Mouse (Mus musculus) liver, embryonic 11.5 days (tissue): Measurements from ENCODE around the gene Aire. TPM values are rescaled to one million over a fixed set of nuclear protein-coding genes. Genes with fewer than 3 reads are reported as not detected.

Source experiments
- ATAC-seq: fragments of 200-750 bp; cut with Nextera tagmentation; replicated peaks from 2 replicates; pipeline ENCODE4 v1.8.0; 2017; ENCODE audit warnings: moderate number of reproducible peaks, mild to moderate bottlenecking, moderate TSS enrichment, moderate library complexity; ENCODE audit not compliant: low FRiP score
- DNase-seq: peaks from one replicate; pipeline ENCODE4 v3.0.0-alpha.2; 2017; ENCODE audit warnings: low spot score
- H3K27ac ChIP-seq: fragments of 300-500 bp; sonication (generic); 2 replicates; pipeline ENCODE4 v1.5.1; 2014; ENCODE audit warnings: mild to moderate bottlenecking, low read depth, low read length, control low read depth
- H3K27me3 ChIP-seq: fragments of 300-500 bp; sonication (generic); replicated peaks from 2 replicates; pipeline ENCODE4 v1.6.1; 2014; ENCODE audit warnings: low read length, mixed read lengths; ENCODE audit not compliant: control insufficient read depth, insufficient read depth
- H3K36me3 ChIP-seq: fragments of 300-500 bp; sonication (generic); 2 replicates; pipeline ENCODE4 v1.6.1; 2014; ENCODE audit warnings: mild to moderate bottlenecking, low read length, moderate library complexity, mixed read lengths; ENCODE audit not compliant: control insufficient read depth, insufficient read depth
- H3K4me1 ChIP-seq: fragments of 300-500 bp; sonication (generic); replicated peaks from 2 replicates; pipeline ENCODE4 v1.6.1; 2014; ENCODE audit warnings: low read length, mixed read lengths; ENCODE audit not compliant: control insufficient read depth, insufficient read depth
- H3K4me2 ChIP-seq: fragments of 300-500 bp; sonication (generic); 2 replicates; pipeline ENCODE4 v1.6.1; 2014; ENCODE audit warnings: mild to moderate bottlenecking, control low read depth, moderate library complexity
- H3K4me3 ChIP-seq: fragments of 300-500 bp; sonication (generic); 2 replicates; pipeline ENCODE4 v1.5.1; 2014; ENCODE audit warnings: low read depth, low read length, control low read depth
- H3K9ac ChIP-seq: fragments of 300-500 bp; sonication (generic); 2 replicates; pipeline ENCODE4 v1.6.1; 2014; ENCODE audit warnings: low read depth, low read length, control low read depth
- H3K9me3 ChIP-seq: fragments of 300-500 bp; sonication (generic); 2 replicates; pipeline ENCODE4 v1.6.1; 2016; ENCODE audit warnings: low read length, inconsistent platforms, mixed read lengths; ENCODE audit not compliant: control insufficient read depth
- WGBS: fragments of 180-500 bp; shearing (Covaris S2); extraction: QIAGEN DNeasy Blood & Tissue Kit; methylation state at CpG from one replicate; pipeline ENCODE4 v1.1.7; 2014; 5-methylcytosine and 5-hydroxymethylcytosine counted together
- polyA plus RNA-seq: library from polyadenylated mRNA; unstranded; fragments of >200 nt; fragmentation: Nextera tagmentation; extraction: Ambion mirVana; gene quantifications from 2 replicates; pipeline ENCODE4 v1.2.1, GENCODE M21; 2014

The Aire gene
- 0.16 and 0.51 TPM in 2 replicates for polyA plus RNA-seq

DNA sequence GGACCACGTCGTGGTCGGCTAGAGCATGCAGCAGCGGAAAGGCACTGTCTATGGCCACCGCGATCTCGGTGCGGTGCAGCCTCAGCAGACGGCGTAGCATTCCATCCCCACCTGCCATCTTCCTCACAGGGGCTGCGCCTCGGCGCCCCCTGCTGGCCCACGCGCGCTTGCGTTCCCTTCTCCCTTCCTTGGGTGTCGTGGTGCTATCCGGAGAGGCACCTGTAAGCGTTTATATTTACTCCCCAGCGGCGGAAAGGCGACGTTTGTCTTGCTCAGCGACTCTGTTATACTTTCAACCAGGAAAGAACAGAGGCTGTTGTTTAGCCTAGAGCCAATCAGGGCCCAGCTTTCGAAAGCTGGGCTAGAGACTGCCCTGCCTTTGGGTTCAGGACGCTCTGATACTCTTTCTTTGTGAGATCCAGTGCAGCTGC, at the start of gene Aire:
Gene Aire, minus strand, starts transcription at position 205 of the 431 bp plus-strand sequence.
- no peak within 1 kb of the TSS for H3K9ac ChIP-seq
- no peak within 1 kb of the TSS for H3K4me3 ChIP-seq
- no peaks in the 10 kb centered on the region for H3K9me3 ChIP-seq
- H3K4me2 ChIP-seq: peak within 1 kb of the TSS; percentile 51
- H3K4me1 ChIP-seq: no peaks in the 10 kb centered on the region
- no peak within 1 kb of the TSS for H3K27ac ChIP-seq
- peak; percentile 53 for DNase-seq
- WGBS: 4% methylated on average over 27 of the region's 27 CpGs
- H3K27me3 ChIP-seq: peaks cover 7% of the 10 kb centered on the region; the same call in 1 of the 2 replicates
- no peaks in the 10 kb centered on the region for H3K36me3 ChIP-seq
- no peak for ATAC-seq

DNA sequence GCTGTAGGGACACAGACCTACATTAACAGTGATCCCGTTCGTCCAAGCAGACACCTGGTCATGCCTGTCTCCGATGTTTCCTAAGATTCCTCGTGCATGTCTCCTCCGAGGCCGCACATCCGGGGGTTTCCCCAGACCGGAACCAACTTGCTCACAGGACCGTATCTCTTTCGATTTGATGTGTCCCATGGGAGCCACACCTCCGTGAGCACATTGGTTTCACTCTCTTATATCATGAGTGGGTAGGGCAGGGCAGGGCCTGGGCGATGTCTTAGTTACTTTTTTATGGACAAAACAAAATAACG, 49.3 kb upstream of the Aire start:
- H3K27ac ChIP-seq: no peak overlapping the region
- no peaks in the 10 kb centered on the region for H3K36me3 ChIP-seq
- H3K9ac ChIP-seq: no peak overlapping the region
- ATAC-seq: no peak
- H3K9me3 ChIP-seq: no peaks in the 10 kb centered on the region
- no peaks in the 10 kb centered on the region for H3K27me3 ChIP-seq
- H3K4me3 ChIP-seq: no peak overlapping the region
- WGBS: 87% methylated on average over 13 of the region's 13 CpGs
- H3K4me1 ChIP-seq: no peaks in the 10 kb centered on the region
- no peak overlapping the region for H3K4me2 ChIP-seq
- DNase-seq: no peak

DNA sequence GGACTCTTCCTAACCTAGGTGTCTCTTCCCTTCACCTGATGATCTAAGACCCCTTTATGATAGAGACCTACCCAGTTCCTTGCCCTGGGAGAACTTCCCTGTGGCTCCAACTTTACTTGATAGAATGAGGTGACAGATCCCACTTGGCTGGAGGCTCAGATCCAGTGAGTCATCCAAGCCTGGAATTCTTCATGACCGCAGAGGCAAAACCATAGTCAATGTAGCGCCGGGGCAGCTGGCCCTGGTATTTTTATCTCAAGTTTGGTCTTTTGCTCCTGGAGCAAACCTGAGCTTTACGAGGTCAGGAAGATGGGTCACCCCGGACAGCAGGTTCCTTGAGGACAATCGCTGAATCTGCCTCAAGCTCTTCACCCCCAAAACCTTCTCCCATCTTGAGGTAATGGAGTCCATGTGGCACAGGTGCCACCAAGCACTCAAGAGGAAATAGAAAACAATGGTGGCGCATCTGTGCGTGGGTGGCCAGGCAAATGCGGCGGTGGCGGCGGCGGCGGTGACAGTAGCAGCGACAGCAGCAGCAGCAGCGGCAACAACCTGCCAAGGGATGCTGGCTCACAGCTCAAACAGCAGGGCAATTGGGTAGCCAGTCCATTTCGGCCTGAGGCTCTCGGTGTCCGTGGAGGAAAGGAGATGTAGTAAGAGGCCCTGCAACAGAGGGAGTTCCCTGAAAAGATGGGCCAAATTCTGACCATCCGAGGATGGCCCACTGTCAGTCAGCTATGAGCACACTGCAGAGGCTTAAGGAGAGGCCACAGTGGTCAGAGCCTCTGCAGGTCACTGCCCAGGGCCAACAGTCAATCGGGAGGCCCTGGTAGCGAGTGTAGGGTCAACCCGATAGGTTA, 48.7 kb upstream of the Aire start:
- H3K4me3 ChIP-seq: no peak overlapping the region
- H3K36me3 ChIP-seq: no peaks in the 10 kb centered on the region
- H3K4me2 ChIP-seq: no peak overlapping the region
- H3K27ac ChIP-seq: no peak overlapping the region
- H3K4me1 ChIP-seq: no peaks in the 10 kb centered on the region
- 82% methylated on average over 23 of the region's 23 CpGs for WGBS
- no peak for ATAC-seq
- H3K9ac ChIP-seq: no peak overlapping the region
- no peaks in the 10 kb centered on the region for H3K27me3 ChIP-seq
- DNase-seq: no peak
- H3K9me3 ChIP-seq: no peaks in the 10 kb centered on the region

DNA sequence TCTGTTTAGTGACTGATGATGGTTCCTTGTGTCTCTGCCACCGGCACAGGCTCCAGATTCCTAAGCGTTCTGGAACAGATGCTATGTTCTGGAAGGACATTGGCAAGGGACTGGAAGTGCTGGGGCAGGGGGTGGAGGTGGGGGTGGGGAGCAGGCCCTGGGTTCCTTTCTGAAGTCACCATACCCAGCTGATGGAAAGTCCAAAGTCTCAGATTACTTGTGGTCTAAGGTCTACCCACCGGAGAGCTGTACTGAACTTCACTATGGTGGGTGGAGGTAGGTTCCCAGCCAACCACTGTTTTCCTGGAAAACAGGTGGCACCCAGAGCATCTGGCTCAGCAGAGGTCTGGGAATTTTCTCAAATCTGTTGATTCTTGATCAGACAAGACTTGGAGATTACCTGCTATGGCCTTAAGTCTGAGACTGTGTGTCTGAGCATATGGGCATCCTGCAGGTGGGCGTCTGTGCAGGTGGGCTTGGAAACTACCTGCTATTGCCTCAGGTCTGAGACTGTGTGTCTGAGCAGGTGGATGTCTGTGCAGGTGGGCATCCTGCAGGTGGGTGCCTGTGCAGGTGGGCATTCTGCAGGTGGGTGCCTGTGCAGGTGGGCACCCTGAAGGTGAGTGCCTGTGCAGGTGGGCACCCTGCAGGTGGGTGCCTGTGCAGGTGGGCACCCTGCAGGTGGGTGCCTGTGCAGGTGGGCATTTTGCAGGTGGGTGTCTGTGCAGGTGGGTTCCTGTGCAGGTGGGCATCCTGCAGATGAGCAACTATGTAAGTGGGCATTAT, 47.5 kb upstream of the Aire start:
- Histone ChIP-seq H3K9me3 (no peaks in the 10 kb centered on the region), H3K4me1 (no peaks in the 10 kb centered on the region), H3K9ac (no peak overlapping the region), H3K4me2 (no peak overlapping the region), H3K4me3 (no peak overlapping the region), H3K27me3 (no peaks in the 10 kb centered on the region), H3K36me3 (no peaks in the 10 kb centered on the region), H3K27ac (no peak overlapping the region)
- no peak for ATAC-seq
- WGBS: 71% methylated on average over 4 of the region's 4 CpGs
- DNase-seq: no peak

DNA sequence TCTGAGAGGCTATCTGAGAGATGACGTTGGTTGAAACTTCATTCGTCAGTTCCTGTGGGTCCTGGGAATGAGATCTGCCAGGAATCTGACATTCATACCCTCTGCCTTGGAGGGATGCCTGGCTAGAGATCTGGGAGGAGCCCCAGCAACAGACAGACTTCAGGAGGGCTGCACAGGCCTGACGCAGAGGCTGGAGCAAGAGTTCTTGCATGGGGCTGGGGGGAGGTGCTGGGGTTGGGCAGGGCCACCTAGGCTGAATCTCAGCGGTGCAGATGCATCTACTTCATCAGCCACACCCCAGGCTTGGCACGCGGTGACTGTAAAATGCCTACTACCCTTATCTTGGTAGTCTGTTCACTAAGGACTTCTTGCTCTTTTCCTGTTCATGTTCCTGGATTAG, 46.8 kb upstream of the Aire start:
- no peaks in the 10 kb centered on the region for H3K36me3 ChIP-seq
- H3K27me3 ChIP-seq: no peaks in the 10 kb centered on the region
- no peak for ATAC-seq
- no peaks in the 10 kb centered on the region for H3K9me3 ChIP-seq
- H3K9ac ChIP-seq: no peak overlapping the region
- DNase-seq: no peak
- H3K27ac ChIP-seq: no peak overlapping the region
- WGBS: 41% methylated on average over 6 of the region's 6 CpGs
- no peak overlapping the region for H3K4me3 ChIP-seq
- H3K4me2 ChIP-seq: no peak overlapping the region
- H3K4me1 ChIP-seq: no peaks in the 10 kb centered on the region

DNA sequence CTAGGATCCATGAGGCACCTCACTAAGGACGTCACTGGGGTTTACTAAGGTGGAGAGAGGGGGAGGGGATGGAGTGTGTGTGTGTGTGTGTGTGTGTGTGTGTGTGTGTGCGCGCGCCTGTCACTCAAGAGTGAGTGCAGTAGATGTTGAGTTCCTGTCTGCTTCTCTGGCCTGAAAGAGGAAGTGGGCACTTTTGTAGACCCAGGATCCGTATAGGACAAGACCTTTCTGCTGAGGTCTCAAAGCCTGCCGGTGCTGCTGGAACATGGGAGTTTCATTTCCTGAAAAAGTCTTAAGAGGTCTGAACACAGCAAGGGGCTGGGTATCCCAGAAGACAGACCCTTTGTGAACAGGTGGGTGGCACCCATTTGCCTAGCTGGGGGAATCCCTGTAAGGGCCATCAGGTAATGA, 43.7 kb upstream of the Aire start:
- DNase-seq (no peak), ATAC-seq (no peak)
- 35% methylated on average over 6 of the region's 6 CpGs for WGBS

DNA sequence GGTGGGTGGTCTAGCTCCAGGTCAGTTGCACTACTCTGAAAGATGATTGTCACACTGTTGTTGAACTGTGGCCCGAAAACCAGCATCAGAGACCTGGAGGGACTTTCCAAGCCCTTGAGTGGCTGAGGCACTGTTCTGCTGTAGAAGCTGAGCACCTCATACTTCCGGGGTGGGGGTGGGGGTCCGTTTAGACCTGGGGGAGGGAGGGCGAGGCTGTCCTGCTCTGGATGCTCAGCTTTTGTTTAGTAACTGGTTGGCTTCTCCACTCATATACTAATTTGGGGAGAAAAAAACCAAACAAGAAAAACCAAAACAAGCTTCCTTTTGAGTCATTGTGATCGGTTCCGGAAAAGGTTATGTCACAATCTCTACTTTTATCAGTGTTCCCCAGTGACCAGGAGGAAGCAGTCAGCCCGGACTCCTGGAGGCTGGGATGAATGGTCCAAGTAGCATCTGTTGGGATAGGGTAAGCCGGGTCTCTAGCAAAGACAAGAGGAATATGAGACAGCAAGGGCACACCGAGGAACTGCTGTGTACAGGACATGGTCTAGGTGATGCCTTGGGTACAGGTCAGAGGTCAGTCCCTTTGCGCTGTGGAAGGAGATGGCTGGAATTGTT, 43.1 kb upstream of the Aire start:
- 48% methylated on average over 10 of the region's 10 CpGs for WGBS
- Histone ChIP-seq H3K4me1 (no peaks in the 10 kb centered on the region), H3K36me3 (no peaks in the 10 kb centered on the region), H3K4me2 (no peak overlapping the region), H3K27me3 (no peaks in the 10 kb centered on the region), H3K9ac (no peak overlapping the region), H3K9me3 (no peaks in the 10 kb centered on the region), H3K4me3 (no peak overlapping the region), H3K27ac (no peak overlapping the region)
- no peak for DNase-seq
- ATAC-seq: no peak

More for the DNA sequence above, 43.7 kb upstream of the Aire start:
- H3K4me1 ChIP-seq: no peaks in the 10 kb centered on the region
- H3K27ac ChIP-seq: no peak overlapping the region
- no peak overlapping the region for H3K4me3 ChIP-seq
- H3K4me2 ChIP-seq: no peak overlapping the region
- no peaks in the 10 kb centered on the region for H3K9me3 ChIP-seq
- no peak overlapping the region for H3K9ac ChIP-seq
- H3K27me3 ChIP-seq: no peaks in the 10 kb centered on the region
- H3K36me3 ChIP-seq: no peaks in the 10 kb centered on the region

DNA sequence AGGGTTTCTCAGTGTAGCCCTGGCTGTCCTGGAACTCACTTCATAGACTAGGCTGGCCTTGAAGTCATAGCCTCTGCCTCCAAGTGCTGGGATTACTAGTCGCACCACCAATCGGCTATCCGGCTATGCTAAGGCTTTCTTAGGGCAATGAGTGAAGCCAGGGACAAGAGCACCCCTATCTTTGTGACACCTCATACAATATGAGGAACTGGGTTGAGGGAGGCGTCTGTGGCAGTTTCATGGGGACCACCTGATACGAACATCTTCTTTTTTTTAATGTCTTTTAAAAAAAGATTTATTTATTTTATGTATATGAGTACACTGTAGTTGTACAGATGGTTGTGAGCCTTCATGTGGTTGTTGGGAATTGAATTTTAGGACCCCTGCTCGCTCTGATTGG, 42.3 kb upstream of the Aire start:
- H3K27ac ChIP-seq: no peak overlapping the region
- no peak for ATAC-seq
- DNase-seq: no peak
- H3K4me1 ChIP-seq: no peaks in the 10 kb centered on the region
- no peaks in the 10 kb centered on the region for H3K9me3 ChIP-seq
- no peaks in the 10 kb centered on the region for H3K36me3 ChIP-seq
- no peak overlapping the region for H3K4me2 ChIP-seq
- no peak overlapping the region for H3K4me3 ChIP-seq
- H3K9ac ChIP-seq: no peak overlapping the region
- H3K27me3 ChIP-seq: no peaks in the 10 kb centered on the region
- 91% methylated on average over 6 of the region's 6 CpGs for WGBS
